Mouse (Mus musculus): Measurements from ENCODE around the gene Mpp6.

DNA sequence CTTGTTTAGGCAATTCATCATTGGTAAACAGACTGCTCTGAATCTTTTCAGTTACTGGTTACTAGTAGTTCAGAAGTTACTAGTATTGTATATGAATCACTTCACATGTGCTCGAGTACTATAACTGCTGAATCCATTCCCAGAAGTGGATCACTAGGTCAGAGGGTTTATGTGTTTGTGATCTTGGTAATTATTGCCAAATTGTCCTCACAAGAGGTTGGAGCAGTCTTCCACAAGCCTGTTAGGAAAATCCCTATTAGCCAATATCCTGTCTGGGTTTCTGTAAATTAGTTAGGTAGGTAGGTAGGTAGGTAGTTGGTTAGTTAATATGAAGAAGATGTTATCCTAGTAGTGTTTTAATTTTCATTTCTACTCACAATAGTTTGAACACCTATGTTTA lies 65.7 kb downstream of the Mpp6 start:
- TF ChIP-seq POLR2A (IDR thresholded peaks at IDR 0.05; ENCODE audit: low read depth, low read length) (no peak), CTCF (IDR thresholded peaks at IDR 0.05; ENCODE audit: extremely low read depth, insufficient read length, insufficient replicate concordance, low read depth, low read length) (no peak)

Measured in small intestine, adult 2 months (tissue).